8 mouse cellular contexts compared by ENCODE assay signal in the genomic region with DNA sequence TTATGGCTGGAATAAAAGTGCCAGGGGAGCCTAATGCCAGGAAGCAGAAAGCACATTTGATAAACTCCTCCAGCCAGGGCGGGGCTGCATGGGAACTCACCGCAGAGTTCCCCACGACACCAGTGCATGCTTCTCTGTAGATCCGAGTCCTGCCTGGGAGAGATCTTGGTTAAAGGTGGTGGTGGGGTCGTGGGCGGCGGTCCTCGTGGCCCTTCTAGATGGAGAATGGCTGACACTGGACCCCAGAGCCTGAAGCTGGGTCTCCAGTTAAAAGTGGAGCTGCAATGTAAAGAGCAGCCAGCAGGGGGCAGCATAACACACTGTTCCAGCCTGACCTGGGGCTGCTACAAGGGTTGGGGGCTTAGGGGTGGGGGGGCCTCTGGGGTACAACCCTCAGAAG. TPM values are rescaled to one million over a fixed set of nuclear protein-coding genes. Genes with fewer than 3 reads are reported as not detected.
DNase-seq lines count a peak whose midpoint lies in the region; TF ChIP-seq lines count a peak whose summit lies in the region.
"Had no signal": no experiment of that assay in that cellular context is flagged by ENCODE, and none has a peak within 500 bp of the region (broad histone marks: within the 10 kb centered on the region; RNA-seq: fewer than 3 reads in every experiment).

No protein-coding gene starts in this region.

- no peak for TF ChIP-seq POLR2A in brain, embryonic 14.5 days (IDR thresholded peaks at IDR 0.05; ENCODE audit: borderline replicate concordance, extremely low read depth, insufficient read depth, insufficient read length, poor library complexity, severe bottlenecking)

- peak; percentile 85 for TF ChIP-seq CTCF in brain, embryonic 14.5 days (IDR thresholded peaks at IDR 0.05; ENCODE audit: borderline replicate concordance, extremely low read depth, insufficient read depth, insufficient read length)

- peak; percentile 51 to 65 for DNase-seq in right cerebral cortex, adult 2 months (ENCODE audit: low spot score in 2 of 2)
- no peak for DNase-seq in right cerebral cortex, postnatal 25 days
- peak; percentile 47 for DNase-seq in brain, embryonic 14.5 days (ENCODE audit: low read depth)
- DNase-seq in gastrocnemius, postnatal 25 days = peak; percentile 38
- DNase-seq in kidney, postnatal 25 days = peak; percentile 53 to 77
- DNase-seq in lung, postnatal 14 days = peak; percentile 79
- peak; percentile 43 for DNase-seq in spleen, adult 12 weeks (ENCODE audit: low spot score)

RNA-seq across cellular contexts. Expression of gene Gm572, which starts 38.3 kb away (rescaled TPM):
- polyA plus RNA-seq in brain, embryonic 14.5 days (2012; rRNA removed) = not detected in 2 replicates
- 1 to 10 TPM; 5.2 to 5.3 TPM for total RNA-seq in gastrocnemius, postnatal 25 days (2021)
- total RNA-seq: layer of hippocampus, adult 8-10 months had no signal

RNA-seq across cellular contexts. Expression of gene Tardbp, which starts 54.6 kb away (rescaled TPM):
- polyA plus RNA-seq in brain, embryonic 14.5 days (2012; rRNA removed) = 438 and 625 TPM in 2 replicates
- total RNA-seq in gastrocnemius, postnatal 25 days (2021) = 100 to 1,000 TPM; 105 to 113 TPM
